Mouse (Mus musculus) hindbrain, embryonic 12.5 days (tissue): ENCODE measurements around the gene AU015836. TPM values are rescaled to one million over a fixed set of nuclear protein-coding genes. Genes with fewer than 3 reads are reported as not detected.

Experiments used
- ATAC-seq: fragments of 200-750 bp; cut with Nextera tagmentation; 2 replicates; pipeline ENCODE4 v1.8.0; 2017; ENCODE audit warnings: moderate TSS enrichment; ENCODE audit not compliant: low FRiP score
- H3K27ac ChIP-seq: fragments of 300-500 bp; sonication (generic); 2 replicates; pipeline ENCODE4 v1.5.1; 2016; ENCODE audit warnings: mild to moderate bottlenecking
- H3K27me3 ChIP-seq: fragments of 300-500 bp; sonication (generic); 2 replicates; pipeline ENCODE4 v1.6.1; 2016; ENCODE audit warnings: mild to moderate bottlenecking
- H3K36me3 ChIP-seq: fragments of 300-500 bp; sonication (generic); 2 replicates; pipeline ENCODE4 v1.6.1; 2016; ENCODE audit warnings: mild to moderate bottlenecking
- H3K4me1 ChIP-seq: fragments of 300-500 bp; sonication (generic); 2 replicates; pipeline ENCODE4 v1.6.1; 2016
- H3K4me2 ChIP-seq: fragments of 300-500 bp; sonication (generic); replicated peaks from 2 replicates; pipeline ENCODE4 v1.6.1; 2016; ENCODE audit warnings: mild to moderate bottlenecking
- H3K4me3 ChIP-seq: fragments of 300-500 bp; sonication (generic); 2 replicates; pipeline ENCODE4 v1.5.1; 2016; ENCODE audit warnings: mild to moderate bottlenecking
- H3K9ac ChIP-seq: fragments of 300-500 bp; sonication (generic); 2 replicates; pipeline ENCODE4 v1.6.1; 2016; ENCODE audit warnings: mild to moderate bottlenecking, moderate library complexity
- H3K9me3 ChIP-seq: fragments of 300-500 bp; sonication (generic); replicated peaks from 2 replicates; pipeline ENCODE4 v1.6.1; 2016; ENCODE audit warnings: mild to moderate bottlenecking
- WGBS: fragments of 180-500 bp; shearing (Covaris S2); methylation state at CpG from one replicate; pipeline ENCODE4 v1.1.7; 2016; 5-methylcytosine and 5-hydroxymethylcytosine counted together
- polyA plus RNA-seq: library from polyadenylated mRNA; unstranded; fragments of >200 nt; fragmentation: Nextera tagmentation; extraction: Ambion mirVana; gene quantifications from 2 replicates; pipeline ENCODE4 v1.2.1, GENCODE M21; 2016

The AU015836 gene
- polyA plus RNA-seq, 1 experiment from 2014 or later, result not detected

DNA sequence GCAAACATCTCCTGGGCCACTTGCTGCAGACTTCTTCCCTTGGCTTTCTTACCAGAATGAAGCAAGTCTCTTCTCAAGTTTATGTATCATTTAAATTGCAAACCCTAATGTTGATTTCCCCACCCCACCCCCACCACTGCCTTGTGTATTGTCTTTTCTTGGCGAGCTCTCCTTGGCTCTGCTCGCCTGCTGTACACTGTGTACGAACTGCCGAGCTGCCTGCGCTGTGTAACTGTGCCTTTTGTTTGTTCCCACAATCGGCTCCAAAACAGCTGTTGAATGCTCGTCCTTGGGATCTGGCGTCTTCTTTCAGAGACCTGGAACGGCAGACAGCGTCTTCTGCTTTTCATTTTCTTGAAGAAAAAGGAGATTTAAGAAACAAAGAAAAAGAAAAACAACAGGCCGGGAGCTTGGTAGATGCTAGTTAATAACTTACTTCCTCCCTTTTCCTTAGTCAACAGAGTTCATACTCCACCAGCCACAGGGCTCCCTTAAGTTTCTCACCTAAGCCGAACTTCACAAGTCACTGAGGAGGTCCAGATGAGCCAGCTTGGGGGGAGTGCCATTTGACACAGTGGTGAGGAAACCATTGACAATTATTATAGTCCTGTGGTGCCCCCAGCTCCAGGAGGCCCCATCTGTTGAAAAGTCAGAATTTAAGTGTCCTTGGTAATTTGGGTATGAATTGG, 44.2 kb downstream of the AU015836 start:
- H3K36me3 ChIP-seq, result no peaks in the 10 kb centered on the region
- no peak overlapping the region for H3K9ac ChIP-seq
- H3K27me3 ChIP-seq, result peaks cover 59% of the 10 kb centered on the region
- H3K9me3 ChIP-seq, result no peaks in the 10 kb centered on the region
- no peak overlapping the region for H3K4me3 ChIP-seq
- H3K4me1 ChIP-seq, result no peaks in the 10 kb centered on the region
- WGBS, result 32% methylated on average over 12 of the region's 12 CpGs
- ATAC-seq, result peak; percentile 69; the same call in 1 of the 2 replicates
- H3K27ac ChIP-seq, result no peak overlapping the region
- H3K4me2 ChIP-seq, result 0 out of 2 replicates have a peak overlapping the region, but pooled peaks have one; percentile 17

GRCm38 (mm10) chrX:94016891-94017290, 48.4 kb downstream of the AU015836 start:
- H3K27me3 ChIP-seq, result peaks cover 55% of the 10 kb centered on the region
- WGBS, result 18% methylated on average over 1 of the region's 1 CpGs
- no peak overlapping the region for H3K4me3 ChIP-seq
- H3K4me2 ChIP-seq, result no peak overlapping the region
- no peaks in the 10 kb centered on the region for H3K9me3 ChIP-seq
- no peak overlapping the region for H3K9ac ChIP-seq
- no peaks in the 10 kb centered on the region for H3K36me3 ChIP-seq
- H3K27ac ChIP-seq, result no peak overlapping the region
- no peak for ATAC-seq
- no peaks in the 10 kb centered on the region for H3K4me1 ChIP-seq

DNA sequence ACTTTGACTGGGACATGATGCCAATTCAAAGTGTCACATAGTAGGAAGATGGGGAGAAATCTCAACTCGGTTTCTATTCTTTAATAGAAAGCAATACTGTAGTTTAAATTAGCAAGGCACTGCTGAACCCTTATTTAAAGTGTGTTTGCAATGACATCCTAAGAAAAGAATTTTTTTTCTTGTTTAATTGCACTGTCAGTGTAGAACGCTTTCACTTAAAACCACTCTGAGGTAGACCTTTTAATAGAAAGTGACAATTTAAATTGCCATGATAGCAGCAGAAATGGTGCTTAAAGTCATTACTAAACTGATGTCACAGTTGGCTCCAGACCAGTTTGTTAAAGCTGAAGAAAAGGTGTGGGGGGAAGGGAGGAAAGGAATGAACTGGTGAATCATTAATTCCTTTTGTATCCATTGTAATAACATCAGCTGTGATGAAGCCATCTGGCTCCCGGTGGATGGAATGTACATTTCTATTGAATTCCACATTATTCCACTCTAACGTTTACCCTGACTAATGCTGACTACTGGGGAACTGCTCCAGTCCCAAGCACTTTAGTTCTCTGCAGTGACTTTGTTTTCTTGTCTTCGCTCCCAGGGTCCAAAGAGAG, 53.9 kb downstream of the AU015836 start:
- Histone ChIP-seq H3K9me3 (no peaks in the 10 kb centered on the region), H3K4me2 (no peak overlapping the region), H3K9ac (no peak overlapping the region), H3K4me3 (no peak overlapping the region), H3K27me3 (peaks cover 38% of the 10 kb centered on the region), H3K4me1 (no peaks in the 10 kb centered on the region), H3K36me3 (no peaks in the 10 kb centered on the region), H3K27ac (no peak overlapping the region)
- WGBS, result 62% methylated on average over 5 of the region's 5 CpGs
- ATAC-seq, result no peak

Other genes with a start within 250 kb of the AU015836 start
- 48.9 and 50.5 TPM in 2 replicates for gene Pdk3, start 136.5 kb upstream of the AU015836 start, polyA plus RNA-seq
- gene Zfx, start 155.0 kb downstream of the AU015836 start, polyA plus RNA-seq, result 26.4 and 28.2 TPM in 2 replicates
- gene Eif2s3x, start 244.2 kb downstream of the AU015836 start, polyA plus RNA-seq, result 98.6 and 99.0 TPM in 2 replicates